ENCODE assay signal across 9 mouse cellular contexts in the genomic region with DNA sequence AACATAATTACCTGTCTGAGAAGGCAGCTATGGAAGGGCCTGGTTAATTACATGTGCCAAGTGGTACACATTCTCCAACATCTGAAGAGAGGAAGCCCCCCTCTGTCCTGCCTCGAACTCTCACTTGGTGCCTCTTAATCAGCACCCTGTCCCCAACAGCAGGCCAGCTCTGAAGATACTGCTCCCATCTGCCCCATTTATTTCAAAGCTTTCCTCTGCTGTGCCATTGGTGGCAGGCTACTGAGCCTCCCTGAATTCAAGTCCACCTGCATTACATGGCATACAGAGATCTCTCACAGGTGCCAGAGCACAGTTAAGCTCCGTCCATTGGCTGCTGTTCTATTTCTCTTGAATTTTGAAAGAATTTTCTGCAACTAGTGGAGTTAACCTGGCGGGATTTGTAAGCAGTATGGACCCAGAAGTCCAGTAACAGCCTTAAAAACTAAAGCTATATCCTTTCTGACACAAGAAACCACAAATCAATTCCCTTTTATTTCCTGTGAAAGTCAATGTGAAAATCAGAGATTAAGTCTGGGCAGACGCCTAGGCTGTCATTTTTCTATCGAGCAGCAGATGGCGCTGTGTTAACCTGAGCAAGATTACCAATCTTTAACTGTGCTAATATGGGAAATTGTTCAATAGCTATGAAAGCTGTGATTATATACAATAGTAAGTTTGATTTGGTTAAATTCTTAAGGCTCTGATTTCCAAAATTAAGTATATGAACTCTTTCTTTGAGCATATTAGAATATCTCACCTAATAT. TPM values are rescaled to one million over a fixed set of nuclear protein-coding genes. Genes with fewer than 3 reads are reported as not detected.
DNase-seq lines count a peak whose midpoint lies in the region; ATAC-seq lines count a peak whose summit lies in the region.
"Had no signal": no experiment of that assay in that cellular context is flagged by ENCODE, and none has a peak within 500 bp of the region (broad histone marks: within the 10 kb centered on the region; RNA-seq: fewer than 3 reads in every experiment).

No protein-coding gene starts in this region.

- H3K27ac ChIP-seq in heart, embryonic 12.5 days (ENCODE audit: poor library complexity, severe bottlenecking): no peak overlapping the region
- H3K27ac ChIP-seq: embryonic facial prominence, embryonic 13.5 days had no signal

- H3K4me1 ChIP-seq in heart, embryonic 12.5 days (replicated peaks): no peaks in the 10 kb centered on the region
- H3K4me1 ChIP-seq: embryonic facial prominence, embryonic 13.5 days had no signal

- H3K36me3 ChIP-seq in heart, embryonic 12.5 days: no peaks in the 10 kb centered on the region
- H3K36me3 ChIP-seq: embryonic facial prominence, embryonic 13.5 days had no signal

- no peak overlapping the region for H3K4me3 ChIP-seq in heart, embryonic 12.5 days
- H3K4me3 ChIP-seq: embryonic facial prominence, embryonic 13.5 days had no signal

- DNase-seq in heart, postnatal 36 days: peak; percentile 35 to 57
- DNase-seq in ovary, postnatal 36 days (ENCODE audit: low spot score): peak; percentile 7
- DNase-seq in ovary, postnatal 10 days (ENCODE audit: low spot score): no peak
- peak; percentile 36 for DNase-seq in R1 (ENCODE audit: low read depth, low spot score)
- peak; percentile 72 for DNase-seq in retina, embryonic 14.5 days (ENCODE audit: low spot score)
- DNase-seq in layer of hippocampus, postnatal 36 days: no peak

- intact Hi-C loops in heart, postnatal 36 days (cut with DNase I): loop anchor here (1.0 to 2.0 kb wide), 3 partner anchors 79 to 191 kb away; no protein-coding TSS in a partner anchor

- H3K4me2 ChIP-seq in heart, embryonic 12.5 days: no peak overlapping the region
- H3K4me2 ChIP-seq: embryonic facial prominence, embryonic 13.5 days had no signal

- WGBS in heart, embryonic 12.5 days: 28% methylated on average over 6 of the region's 6 CpGs

- no peaks in the 10 kb centered on the region; the same call in 1 of the 2 replicates for H3K9me3 ChIP-seq in heart, embryonic 12.5 days (replicated peaks)
- H3K9me3 ChIP-seq: embryonic facial prominence, embryonic 13.5 days had no signal

- no peak overlapping the region for H3K9ac ChIP-seq in heart, embryonic 12.5 days
- H3K9ac ChIP-seq: embryonic facial prominence, embryonic 13.5 days had no signal

- no peaks in the 10 kb centered on the region for H3K27me3 ChIP-seq in heart, embryonic 12.5 days (replicated peaks)
- H3K27me3 ChIP-seq: embryonic facial prominence, embryonic 13.5 days had no signal

- ATAC-seq in heart, embryonic 12.5 days (ENCODE audit: insufficient number of reproducible peaks, low FRiP score): no peak
- peak; percentile 75 for ATAC-seq in granulocyte monocyte progenitor cell, adult 5-6 weeks (replicated peaks; ENCODE audit: poor library complexity, severe bottlenecking)

RNA-seq across cellular contexts. Expression of a gene that starts 49.9 kb away (rescaled TPM):
- 1 to 10 TPM; 8.4 to 10.0 TPM for total RNA-seq in heart, postnatal 36 days (2021)
- 1.8 and 2.0 TPM in 2 replicates for polyA plus RNA-seq in heart, embryonic 12.5 days (2016; fragmentation: Nextera tagmentation; extraction: Ambion mirVana)
- 43.0 and 52.2 TPM in 2 replicates for total RNA-seq in granulocyte monocyte progenitor cell, adult 5-6 weeks (2014; fragmentation: Nextera tagmentation)
- 66.4 and 71.5 TPM in 2 replicates for total RNA-seq in granulocyte monocyte progenitor cell, adult 5-6 weeks (2017)
- total RNA-seq in layer of hippocampus, postnatal 36 days (2021): 10 to 100 TPM; 58.8 to 63.9 TPM

Comparison
In these comparisons a context has a peak if more than half of its experiments do, and no peak if none do; other contexts are left out.
1. DNase-seq: peak in heart, postnatal 36 days (2 of 2), ovary, postnatal 36 days (single experiment), R1 (single experiment) and retina, embryonic 14.5 days (single experiment); none in ovary, postnatal 10 days (single experiment) and layer of hippocampus, postnatal 36 days (0 of 2).
2. RNA of a gene that starts 49.9 kb away (total RNA-seq): 43.0 to 71.5 TPM in granulocyte monocyte progenitor cell, adult 5-6 weeks and 58.8 to 63.9 TPM in layer of hippocampus, postnatal 36 days; 8.4 to 10.0 TPM in heart, postnatal 36 days; every median in the first group is over 4 times any median in the second.